Mouse (Mus musculus): Measurements from ENCODE around the gene Psmb7. TPM values are rescaled to one million over a fixed set of nuclear protein-coding genes. Genes with fewer than 3 reads are reported as not detected.

Gene Psmb7
- total RNA-seq, 4 experiments from 2014 or later, result 221 to 264 (median 236) TPM

GRCm38 (mm10) chr2:38545706-38546105 is 98.2 kb downstream of the Psmb7 start:
- no peak for DNase-seq (ENCODE audit: low spot score)

DNA sequence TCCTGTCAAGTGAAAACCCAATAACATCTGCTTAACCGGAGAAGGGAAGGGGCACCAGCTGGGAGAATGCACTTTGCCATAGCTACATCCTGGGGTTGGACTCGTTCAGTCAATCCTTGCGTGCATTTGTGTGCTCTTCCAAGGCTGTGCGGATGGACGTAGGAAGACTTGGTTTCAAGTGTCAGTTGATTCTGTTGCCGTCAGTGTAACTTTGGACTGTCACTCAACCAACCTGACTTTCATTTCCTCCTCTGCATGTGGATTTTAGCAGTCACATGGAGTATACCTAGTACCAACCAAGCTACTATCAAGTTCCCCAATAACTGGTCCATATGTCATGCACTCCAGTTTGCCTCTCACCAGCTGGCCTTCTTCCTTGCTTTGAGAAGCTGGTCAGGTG is 98.9 kb downstream of the Psmb7 start:
- no peak for DNase-seq (ENCODE audit: low spot score)

GRCm38 (mm10) chr2:38544341-38544740 is 99.5 kb downstream of the Psmb7 start:
- no peak for DNase-seq (ENCODE audit: low spot score)

DNA sequence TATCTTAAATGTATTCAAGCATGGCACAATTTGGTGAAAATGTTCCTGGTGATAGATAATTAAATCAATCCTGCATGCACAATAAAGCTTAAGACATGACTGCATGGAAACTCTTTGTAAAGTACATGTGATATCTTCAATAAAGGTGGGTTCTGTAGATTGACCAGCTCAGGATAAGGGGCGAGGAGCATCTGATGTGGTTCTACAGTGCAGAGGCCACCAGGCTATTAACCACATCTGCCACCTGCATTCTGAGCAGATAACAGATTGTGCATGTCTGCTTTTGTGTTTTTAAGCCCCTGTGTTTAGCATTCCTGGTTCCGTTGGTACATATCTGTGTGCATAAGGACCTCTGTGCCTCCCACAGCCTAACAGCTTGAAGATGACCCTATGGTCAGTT is 100.7 kb downstream of the Psmb7 start:
- DNase-seq (ENCODE audit: low spot score), result no peak

DNA sequence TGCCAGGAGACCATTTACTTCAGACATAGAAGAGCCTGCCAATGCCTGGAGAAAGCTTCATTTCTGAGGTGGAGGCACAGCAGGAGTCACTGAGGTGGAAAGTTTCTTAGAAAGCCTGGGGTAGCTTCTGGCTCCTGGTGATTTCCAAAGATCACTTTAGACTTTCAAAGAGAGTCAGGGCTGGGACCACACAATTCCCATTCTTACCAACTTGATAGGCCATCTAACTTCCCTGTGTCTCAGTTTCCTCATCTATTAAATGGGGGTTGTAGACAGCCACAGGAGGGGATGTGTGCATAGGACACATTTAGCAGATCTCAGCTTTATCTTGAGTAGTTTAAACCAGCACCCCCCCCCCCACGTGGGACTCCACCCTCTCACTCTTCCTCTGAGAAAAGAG is 101.5 kb downstream of the Psmb7 start:
- no peak for DNase-seq (ENCODE audit: low spot score)

DNA sequence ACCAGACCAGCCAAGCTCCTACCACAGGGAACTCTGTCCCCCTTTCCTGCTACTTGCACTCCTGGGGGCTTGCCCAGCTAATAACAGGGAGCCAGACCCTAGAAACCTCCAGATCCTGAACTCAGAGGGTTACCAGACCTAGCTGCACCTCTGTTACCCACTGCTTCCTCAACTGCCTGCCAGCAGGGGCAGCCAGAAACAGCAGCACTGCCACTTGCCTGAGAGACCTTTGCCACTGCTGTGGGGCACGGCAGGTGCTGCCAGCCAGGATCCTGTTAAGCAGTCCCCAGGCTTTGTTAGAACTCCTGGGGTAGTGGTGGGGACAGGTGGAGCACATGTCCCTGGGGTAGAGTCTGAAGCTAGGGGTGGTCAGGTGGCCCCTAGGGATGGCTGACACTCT is 102.3 kb downstream of the Psmb7 start:
- no peak for DNase-seq (ENCODE audit: low spot score)

DNA sequence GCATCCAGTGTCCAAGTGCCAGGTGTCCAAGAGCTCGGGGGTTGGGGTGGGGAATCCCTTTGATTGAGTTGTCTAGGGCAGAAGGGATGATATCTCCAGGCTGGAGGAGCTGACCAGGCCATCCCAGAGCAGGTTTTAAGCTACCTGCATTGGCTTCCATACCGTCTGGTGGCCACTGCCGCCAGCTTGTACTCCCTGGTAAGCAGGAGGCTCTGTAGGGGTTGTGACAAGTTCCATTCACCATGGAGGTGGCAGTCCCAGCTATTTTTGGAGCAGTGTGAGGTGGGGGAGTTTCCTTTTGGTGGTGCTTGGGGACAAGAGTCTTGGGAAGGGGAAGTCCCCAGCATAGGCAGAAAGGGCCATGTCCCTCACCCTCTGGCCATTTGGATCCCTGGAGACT is 102.8 kb downstream of the Psmb7 start:
- DNase-seq (ENCODE audit: low spot score), result no peak

DNA sequence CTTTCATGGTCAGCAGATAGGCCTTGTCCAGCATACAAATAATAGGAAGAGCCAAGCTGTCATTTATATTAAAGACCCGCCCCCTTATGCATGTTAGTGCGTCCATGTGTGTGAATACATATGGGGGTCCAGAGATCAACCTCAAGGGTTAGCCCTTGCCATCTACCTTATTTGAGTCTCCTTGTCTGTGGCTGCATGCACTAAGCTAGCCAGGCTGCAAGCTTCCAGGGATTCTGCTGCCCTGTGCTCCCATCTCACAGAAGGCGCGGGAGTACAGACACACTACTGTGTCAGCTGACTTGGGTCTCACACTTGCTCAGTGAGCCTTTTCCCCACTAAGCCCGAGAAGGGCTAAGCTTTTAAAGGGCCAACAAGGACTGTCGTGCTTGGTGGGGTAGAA is 103.2 kb downstream of the Psmb7 start:
- DNase-seq (ENCODE audit: low spot score), result no peak

DNA sequence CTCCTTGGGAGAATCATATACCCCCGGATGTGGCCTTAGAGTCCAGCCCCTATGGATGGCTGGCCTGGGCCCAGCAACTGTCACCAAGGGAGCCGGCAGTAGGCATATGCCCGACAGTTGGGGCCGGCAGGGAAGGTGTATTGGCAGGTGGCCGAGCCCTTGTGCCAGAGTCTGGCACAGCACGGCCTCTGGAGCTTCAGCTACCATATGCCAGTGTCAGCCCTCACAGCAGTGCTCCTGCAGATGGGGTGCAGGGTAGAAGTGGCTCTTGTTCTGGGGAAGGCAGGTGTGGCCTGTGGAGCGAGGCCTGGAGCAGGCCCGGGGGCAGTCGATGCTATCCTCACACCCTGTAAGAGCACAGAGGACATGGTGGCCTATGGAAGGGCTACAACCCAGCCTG is 104.2 kb downstream of the Psmb7 start:
- DNase-seq (ENCODE audit: low spot score), result no peak

Small RNA genes within 50 kb of the gene (microRNA-seq; reads per million reads assigned to microRNA genes)
- not detected for gene Gm27634

Other genes starting within 250 kb of the Psmb7 start
- 1 to 10 TPM; 2.3 to 5.0 (median 2.7) TPM for gene Nek6, start 132.4 kb downstream of the Psmb7 start, total RNA-seq (2022)
- not detected for gene Nr5a1, start 70.5 kb upstream of the Psmb7 start, total RNA-seq (2022)